18 mouse cellular contexts compared by ENCODE assay signal in the genomic region with DNA sequence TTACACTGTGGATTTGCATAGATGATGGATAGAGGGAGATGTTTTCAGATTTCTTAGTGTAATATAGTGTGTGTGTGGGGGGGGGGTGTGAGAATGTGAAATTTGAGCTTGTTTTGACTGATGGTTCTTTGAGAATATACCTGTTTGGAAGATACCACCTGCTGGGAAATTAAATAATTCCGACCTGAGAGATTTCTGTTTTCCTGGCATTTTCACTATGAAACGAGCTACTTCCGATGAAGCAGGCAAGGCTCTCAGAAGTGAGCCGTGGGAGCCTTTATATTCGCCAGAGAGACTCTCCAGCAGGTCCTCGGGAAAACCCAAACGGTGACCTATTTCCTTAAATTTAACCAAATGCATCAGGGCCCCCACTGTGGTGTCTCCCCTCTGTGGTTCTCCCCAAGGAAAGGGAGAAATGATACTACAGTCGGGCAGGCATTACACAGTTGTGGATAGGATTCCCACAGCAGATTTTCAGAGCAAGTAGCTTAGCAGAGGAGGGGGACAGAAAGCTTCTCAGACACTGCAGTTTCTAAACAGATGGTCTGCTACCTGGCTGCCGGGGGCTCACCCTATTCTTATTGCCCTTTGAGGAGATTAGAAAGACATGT.
DNase-seq lines count a peak whose midpoint lies in the region; ATAC-seq lines count a peak whose summit lies in the region.
"Had no signal": no experiment of that assay in that cellular context is flagged by ENCODE, and none has a peak within 500 bp of the region (broad histone marks: within the 10 kb centered on the region; RNA-seq: fewer than 3 reads in every experiment).

No protein-coding gene starts in this region.

- DNase-seq in frontal cortex, postnatal 14 days (ENCODE audit: low spot score in 2 of 2), result no peak
- no peak for DNase-seq in midbrain, embryonic 10.5 days (ENCODE audit: low spot score)
- DNase-seq in midbrain, embryonic 11.5 days (ENCODE audit: low spot score, missing footprints), result no peak
- no peak for DNase-seq in heart, postnatal 36 days
- DNase-seq in gastrocnemius, postnatal 4 days (ENCODE audit: low spot score in 2 of 2), result no peak
- DNase-seq: cerebellum, postnatal 36 days; gastrocnemius, postnatal 36 days; kidney, adult 18-20 months; lung, embryonic 14.5 days; thymus, adult 2 months had no signal

- intact Hi-C loops in heart, postnatal 36 days (cut with DNase I), result no loop called here

- H3K4me2 ChIP-seq in midbrain, embryonic 11.5 days, result no peak overlapping the region
- peak overlapping the region; percentile 45 for H3K4me2 ChIP-seq in hindbrain, embryonic 15.5 days
- H3K4me2 ChIP-seq in neural tube, embryonic 14.5 days (ENCODE audit: low read depth, low read length), result peak overlapping the region; percentile 24; the same call in 1 of the 2 replicates
- H3K4me2 ChIP-seq: embryonic facial prominence, embryonic 12.5 days; heart, embryonic 12.5 days; liver, embryonic 11.5 days; lung, embryonic 14.5 days had no signal

- peak; percentile 35; the same call in 1 of the 2 replicates for ATAC-seq in frontal cortex, adult (ENCODE audit: low TSS enrichment)
- ATAC-seq in midbrain, embryonic 11.5 days (ENCODE audit: low FRiP score), result no peak
- peak; percentile 43; the same call in 1 of the 2 replicates for ATAC-seq in hindbrain, embryonic 15.5 days (ENCODE audit: low FRiP score, low read depth)
- no peak for ATAC-seq in neural tube, embryonic 14.5 days (ENCODE audit: low read depth)
- ATAC-seq: Patski had no signal

- WGBS in midbrain, embryonic 10.5 days, result 81% methylated on average over 9 of the region's 9 CpGs
- 69% methylated on average over 9 of the region's 9 CpGs for WGBS in midbrain, embryonic 11.5 days
- 27% methylated on average over 9 of the region's 9 CpGs for WGBS in hindbrain, embryonic 15.5 days
- 52% methylated on average over 9 of the region's 9 CpGs for WGBS in neural tube, embryonic 14.5 days

- H3K36me3 ChIP-seq in midbrain, embryonic 10.5 days, result no peaks in the 10 kb centered on the region
- no peaks in the 10 kb centered on the region for H3K36me3 ChIP-seq in midbrain, embryonic 11.5 days (ENCODE audit: control insufficient read depth, insufficient read depth, low read length)
- no peaks in the 10 kb centered on the region for H3K36me3 ChIP-seq in hindbrain, embryonic 15.5 days
- no peaks in the 10 kb centered on the region for H3K36me3 ChIP-seq in neural tube, embryonic 14.5 days (ENCODE audit: control insufficient read depth, insufficient read depth, low read length)
- H3K36me3 ChIP-seq: embryonic facial prominence, embryonic 12.5 days; heart, embryonic 12.5 days had no signal

- no peaks in the 10 kb centered on the region for H3K9me3 ChIP-seq in midbrain, embryonic 10.5 days (replicated peaks)
- no peaks in the 10 kb centered on the region for H3K9me3 ChIP-seq in midbrain, embryonic 11.5 days (ENCODE audit: control insufficient read depth, low read length)
- H3K9me3 ChIP-seq in hindbrain, embryonic 15.5 days, result no peaks in the 10 kb centered on the region
- no peaks in the 10 kb centered on the region for H3K9me3 ChIP-seq in neural tube, embryonic 14.5 days (ENCODE audit: control insufficient read depth, low read length)
- H3K9me3 ChIP-seq: embryonic facial prominence, embryonic 12.5 days; heart, embryonic 12.5 days had no signal

- no peaks in the 10 kb centered on the region for H3K27me3 ChIP-seq in midbrain, embryonic 10.5 days (ENCODE audit: low read depth, poor library complexity, severe bottlenecking)
- H3K27me3 ChIP-seq in midbrain, embryonic 11.5 days (ENCODE audit: control insufficient read depth, insufficient read depth, low read length), result no peaks in the 10 kb centered on the region
- H3K27me3 ChIP-seq in hindbrain, embryonic 15.5 days, result no peaks in the 10 kb centered on the region
- no peaks in the 10 kb centered on the region for H3K27me3 ChIP-seq in neural tube, embryonic 14.5 days (ENCODE audit: control insufficient read depth, insufficient read depth, low read length)
- H3K27me3 ChIP-seq: embryonic facial prominence, embryonic 12.5 days; Patski had no signal

- H3K4me1 ChIP-seq in midbrain, embryonic 10.5 days, result peaks cover 17% of the 10 kb centered on the region
- H3K4me1 ChIP-seq in midbrain, embryonic 11.5 days (ENCODE audit: control insufficient read depth, insufficient read depth, low read length), result no peaks in the 10 kb centered on the region
- peaks cover 28% of the 10 kb centered on the region for H3K4me1 ChIP-seq in hindbrain, embryonic 15.5 days (replicated peaks)
- peaks cover 3% of the 10 kb centered on the region; the same call in 1 of the 2 replicates for H3K4me1 ChIP-seq in neural tube, embryonic 14.5 days (ENCODE audit: control insufficient read depth, insufficient read depth, low read length)
- H3K4me1 ChIP-seq: embryonic facial prominence, embryonic 12.5 days; heart, embryonic 12.5 days had no signal

- no peak overlapping the region for H3K4me3 ChIP-seq in midbrain, embryonic 10.5 days
- H3K4me3 ChIP-seq in midbrain, embryonic 11.5 days (ENCODE audit: low read depth, low read length), result no peak overlapping the region
- H3K4me3 ChIP-seq in hindbrain, embryonic 15.5 days, result peak overlapping the region; percentile 14
- no peak overlapping the region for H3K4me3 ChIP-seq in neural tube, embryonic 14.5 days (ENCODE audit: low read depth, low read length)
- H3K4me3 ChIP-seq: embryonic facial prominence, embryonic 12.5 days; heart, embryonic 12.5 days had no signal

- 0 out of 2 replicates have a peak overlapping the region, but pooled peaks have one; percentile 46 for H3K27ac ChIP-seq in midbrain, embryonic 10.5 days (replicated peaks)
- H3K27ac ChIP-seq in midbrain, embryonic 11.5 days (ENCODE audit: low read depth, low read length), result no peak overlapping the region
- H3K27ac ChIP-seq in hindbrain, embryonic 15.5 days (replicated peaks), result peak overlapping the region; percentile 89
- peak overlapping the region; percentile 80 for H3K27ac ChIP-seq in neural tube, embryonic 14.5 days (ENCODE audit: low read depth, low read length)
- H3K27ac ChIP-seq: embryonic facial prominence, embryonic 12.5 days; macrophage had no signal

- no peak overlapping the region for H3K9ac ChIP-seq in midbrain, embryonic 11.5 days (ENCODE audit: low read length)
- H3K9ac ChIP-seq in hindbrain, embryonic 15.5 days, result no peak overlapping the region
- H3K9ac ChIP-seq in neural tube, embryonic 14.5 days (replicated peaks; ENCODE audit: low read depth, low read length), result no peak overlapping the region
- H3K9ac ChIP-seq: embryonic facial prominence, embryonic 12.5 days; heart, embryonic 12.5 days; lung, embryonic 14.5 days had no signal

Comparison
In these comparisons a context has a peak if more than half of its experiments do, and no peak if none do; other contexts are left out.
1. ATAC-seq: peak in frontal cortex, adult (single experiment) and hindbrain, embryonic 15.5 days (single experiment); none in midbrain, embryonic 11.5 days (single experiment) and neural tube, embryonic 14.5 days (single experiment).